Mouse (Mus musculus): ENCODE measurements around the gene Hnrnpk.

DNA sequence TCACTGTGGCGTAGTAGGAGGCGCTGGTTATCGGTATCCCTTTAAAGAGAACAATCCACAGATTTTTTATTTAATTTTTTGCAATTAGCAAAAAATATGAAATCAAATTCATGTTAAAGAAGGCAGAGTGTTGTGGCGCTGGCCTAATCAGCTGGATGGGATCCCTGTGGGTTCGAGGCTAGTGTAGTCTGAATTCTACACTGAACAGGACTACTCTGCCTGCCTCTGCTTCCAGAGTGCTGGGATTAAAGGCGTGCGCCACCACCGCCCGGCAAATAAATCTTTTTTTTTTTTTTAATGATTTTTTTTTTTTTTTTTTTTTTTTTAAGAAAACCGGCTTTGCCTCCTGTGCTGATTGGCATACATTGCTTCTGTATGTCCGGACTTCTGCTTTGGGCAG is 18.8 kb downstream of the Hnrnpk start:
- no peak for TF ChIP-seq HCFC1 (IDR thresholded peaks at IDR 0.05; ENCODE audit: low read depth, low read length)
- TF ChIP-seq ZC3H11A (IDR thresholded peaks at IDR 0.05; ENCODE audit: low read depth, low read length): no peak
- TF ChIP-seq MEF2A (IDR thresholded peaks at IDR 0.05; ENCODE audit: borderline replicate concordance, low read depth, low read length): no peak
- TF ChIP-seq MAX (IDR thresholded peaks at IDR 0.05; ENCODE audit: low read length): no peak
- TF ChIP-seq NRF1 (IDR thresholded peaks at IDR 0.05; ENCODE audit: low read depth, low read length): no peak
- TF ChIP-seq GABPA (IDR thresholded peaks at IDR 0.05; ENCODE audit: insufficient replicate concordance, low read depth, low read length): no peak
- no peak for TF ChIP-seq RAD21 (IDR thresholded peaks at IDR 0.05; ENCODE audit: low read depth, low read length)
- no peak for TF ChIP-seq POLR2A (IDR thresholded peaks at IDR 0.05; ENCODE audit: low read depth, low read length)
- no peak for TF ChIP-seq EP300 (IDR thresholded peaks at IDR 0.05; ENCODE audit: low read length)

Data from CH12.LX (cell line).